Mouse (Mus musculus): ENCODE measurements around the gene Mgat4d. TPM values are rescaled to one million over a fixed set of nuclear protein-coding genes. Genes with fewer than 3 reads are reported as not detected.

The Mgat4d gene
- total and polyA plus RNA-seq, 3 experiments, result not detected

DNA sequence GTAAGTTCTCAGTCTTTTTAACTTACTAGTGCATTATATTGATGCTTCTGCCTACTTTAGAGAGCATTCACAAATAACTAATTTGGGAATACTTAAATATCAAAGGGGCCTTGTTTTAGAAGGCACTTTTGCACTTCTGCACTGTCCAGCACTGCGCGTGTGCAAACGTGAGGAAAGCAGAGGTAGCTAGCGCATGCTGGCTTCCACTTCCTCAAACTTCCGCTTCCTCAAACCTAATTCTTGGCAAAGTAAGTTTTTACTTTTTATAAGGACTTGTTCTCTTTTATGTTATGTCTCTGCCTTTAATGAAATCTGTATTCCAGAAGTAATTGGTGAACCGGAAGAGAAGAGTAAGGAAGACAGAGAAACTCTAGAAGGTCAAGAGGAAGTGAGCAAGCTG lies 76.9 kb downstream of the Mgat4d start:
- Histone ChIP-seq H3K36me3 (ENCODE audit: control insufficient read depth in 1 of 2, insufficient read depth in 2 of 2, low read length in 2 of 2) (peaks cover 0 to 20% of the 10 kb centered on the region in 2 experiments; a peak in 2 of 4 replicates), H3K9ac (ENCODE audit: control insufficient read depth, low read depth, low read length, poor library complexity, severe bottlenecking) (no peak overlapping the region), H3K9me3 (replicated peaks; ENCODE audit: insufficient read depth, low read length) (no peaks in the 10 kb centered on the region), H3K27ac (ENCODE audit: control insufficient read depth, low read depth, low read length) (no peak overlapping the region), H3K4me3 (ENCODE audit: control insufficient read depth in 1 of 2, insufficient read depth in 1 of 2, low read depth in 2 of 2, low read length in 2 of 2) (no peak overlapping the region), H3K27me3 (ENCODE audit: control insufficient read depth in 1 of 2, insufficient read depth in 2 of 2, low read length in 2 of 2) (no peaks in the 10 kb centered on the region), H3K4me1 (ENCODE audit: control insufficient read depth in 1 of 2, insufficient read depth in 2 of 2, low read length in 2 of 2) (peaks cover 16 to 33% of the 10 kb centered on the region in 2 experiments), H3K79me2 (ENCODE audit: control insufficient read depth, insufficient read depth, low read length, poor library complexity) (no peaks in the 10 kb centered on the region)
- peak; percentile 29; the same call in 1 of the 2 replicates for TF ChIP-seq NRF1 (IDR thresholded peaks at IDR 0.05; ENCODE audit: insufficient read depth, low read depth, low read length, poor library complexity, severe bottlenecking)
- peak; percentile 25; the same call in 1 of the 2 replicates for TF ChIP-seq BHLHE40 (IDR thresholded peaks at IDR 0.05; ENCODE audit: borderline replicate concordance, low read depth, low read length)
- 0 out of 2 replicates have a peak, but pooled peaks have one; percentile 24 for TF ChIP-seq HCFC1 (IDR thresholded peaks at IDR 0.05; ENCODE audit: low read depth, low read length)
- peak in 1 of 2 experiments; percentile 23; a peak in 1 of 4 replicates for TF ChIP-seq EP300 (IDR thresholded peaks at IDR 0.05; ENCODE audit: low read depth in 1 of 2, low read length in 2 of 2)
- no peak for TF ChIP-seq MYC (IDR thresholded peaks at IDR 0.05; ENCODE audit: low read depth, low read length)
- DNase-seq (ENCODE audit: low read depth, low spot score), result peak; percentile 53

DNA sequence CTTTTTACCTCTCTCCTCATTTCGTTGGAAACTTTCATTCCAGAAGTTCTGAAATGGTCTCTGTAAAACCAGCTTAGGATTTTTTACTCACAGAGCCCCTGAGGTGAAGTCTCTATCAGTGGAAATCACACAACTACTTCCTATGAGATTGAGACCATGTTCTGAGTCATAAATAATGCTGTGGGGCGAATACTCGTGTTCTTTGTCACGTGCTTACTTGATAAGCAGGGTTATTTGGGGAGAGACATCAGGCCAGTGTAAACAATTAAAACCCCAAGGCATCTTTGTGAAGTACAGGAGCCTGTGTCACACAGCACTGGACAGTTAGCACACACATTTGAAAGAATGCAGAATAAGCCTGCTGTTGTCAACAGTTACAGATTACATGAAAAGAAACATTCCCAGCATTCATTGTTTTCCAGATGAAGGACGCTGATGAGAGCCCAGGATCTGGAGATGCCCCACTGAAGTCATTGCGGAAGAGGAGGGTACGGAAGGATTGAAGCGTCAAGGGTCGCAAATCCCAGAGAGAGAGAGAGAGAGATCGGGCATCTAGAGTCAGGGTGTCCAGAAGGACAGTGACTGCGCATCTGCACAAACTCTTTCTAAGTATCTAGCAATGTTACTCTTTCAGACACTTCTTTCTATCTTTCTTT lies 78.0 kb downstream of the Mgat4d start:
- Histone ChIP-seq H3K27ac (ENCODE audit: control insufficient read depth, low read depth, low read length) (no peak overlapping the region), H3K36me3 (ENCODE audit: control insufficient read depth in 1 of 2, insufficient read depth in 2 of 2, low read length in 2 of 2) (peaks cover 0 to 20% of the 10 kb centered on the region in 2 experiments; a peak in 2 of 4 replicates), H3K9ac (ENCODE audit: control insufficient read depth, low read depth, low read length, poor library complexity, severe bottlenecking) (peak overlapping the region; percentile 19; the same call in 1 of the 2 replicates), H3K79me2 (ENCODE audit: control insufficient read depth, insufficient read depth, low read length, poor library complexity) (no peaks in the 10 kb centered on the region), H3K27me3 (ENCODE audit: control insufficient read depth in 1 of 2, insufficient read depth in 2 of 2, low read length in 2 of 2) (no peaks in the 10 kb centered on the region), H3K9me3 (replicated peaks; ENCODE audit: insufficient read depth, low read length) (no peaks in the 10 kb centered on the region), H3K4me1 (ENCODE audit: control insufficient read depth in 1 of 2, insufficient read depth in 2 of 2, low read length in 2 of 2) (peaks cover 16 to 33% of the 10 kb centered on the region in 2 experiments), H3K4me3 (ENCODE audit: control insufficient read depth in 1 of 2, insufficient read depth in 1 of 2, low read depth in 2 of 2, low read length in 2 of 2) (peak overlapping the region; percentile 22 to 50)
- DNase-seq (ENCODE audit: low read depth, low spot score), result peak; percentile 37
- peak; percentile 68; the same call in 1 of the 2 replicates for TF ChIP-seq MAX (IDR thresholded peaks at IDR 0.05; ENCODE audit: low read length)
- no peak for TF ChIP-seq CHD1 (IDR thresholded peaks at IDR 0.05; ENCODE audit: low read depth, low read length)
- TF ChIP-seq BHLHE40 (IDR thresholded peaks at IDR 0.05; ENCODE audit: borderline replicate concordance, low read depth, low read length), result peak; percentile 84
- TF ChIP-seq USF1 (IDR thresholded peaks at IDR 0.05; ENCODE audit: low read depth, low read length), result peak; percentile 71
- peak; percentile 34; the same call in 1 of the 2 replicates for TF ChIP-seq GATA1 (IDR thresholded peaks at IDR 0.05; ENCODE audit: low read depth, low read length)
- TF ChIP-seq JUND (IDR thresholded peaks at IDR 0.05; ENCODE audit: low read depth, low read length), result no peak
- peak; percentile 54 for TF ChIP-seq MXI1 (IDR thresholded peaks at IDR 0.05; ENCODE audit: low read depth, low read length)
- no peak for TF ChIP-seq ETS1 (IDR thresholded peaks at IDR 0.05; ENCODE audit: low read depth, low read length)
- no peak for TF ChIP-seq MAZ (IDR thresholded peaks at IDR 0.05; ENCODE audit: low read depth, low read length)
- no peak for TF ChIP-seq ZNF384 (IDR thresholded peaks at IDR 0.05; ENCODE audit: low read depth, low read length)
- no peak for TF ChIP-seq RAD21 (IDR thresholded peaks at IDR 0.05; ENCODE audit: low read depth, low read length)
- peak; percentile 32; the same call in 1 of the 2 replicates for TF ChIP-seq SIN3A (IDR thresholded peaks at IDR 0.05; ENCODE audit: low read length)
- 0 out of 4 replicates have a peak, but pooled peaks of 1 of the 2 experiments have one; percentile 25 for TF ChIP-seq EP300 (IDR thresholded peaks at IDR 0.05; ENCODE audit: low read depth in 1 of 2, low read length in 2 of 2)
- TF ChIP-seq MYB (IDR thresholded peaks at IDR 0.05; ENCODE audit: low read depth, low read length), result no peak
- TF ChIP-seq MYC (IDR thresholded peaks at IDR 0.05; ENCODE audit: low read depth, low read length), result 0 out of 2 replicates have a peak, but pooled peaks have one; percentile 42

Data from MEL (cell line).